Mouse (Mus musculus) G1E-ER4 (cell line): ENCODE data around the gene Trip10. TPM values are rescaled to one million over a fixed set of nuclear protein-coding genes. Genes with fewer than 3 reads are reported as not detected.
A peak's percentile ranks its signal among the peaks of the same experiment; 100 is the strongest.

Experiments used
- GATA1 ChIP-seq: IDR thresholded peaks from one replicate; pipeline ENCODE4 v1.8.0; 2012; ENCODE audit warnings: low read length, inconsistent platforms
- polyA plus RNA-seq: library from polyadenylated mRNA; stranded (reverse); fragments of >175 nt; gene quantifications from 2 replicates; pipeline ENCODE4 v1.2.3, GENCODE M21; 2012

Trip10 gene
- polyA plus RNA-seq, 1 experiment, result 14.8 TPM

- no peak for TF ChIP-seq GATA1
Observed at GRCm38 (mm10) chr17:57274686-57275085, 25.4 kb downstream of the Trip10 start.

- TF ChIP-seq GATA1, result no peak
Observed at GRCm38 (mm10) chr17:57275111-57275996, 26.1 kb downstream of the Trip10 start.

- TF ChIP-seq GATA1, result no peak
Observed at GRCm38 (mm10) chr17:57275997-57276351, 26.7 kb downstream of the Trip10 start.

GRCm38 (mm10) chr17:57276634-57277121 lies 27.4 kb downstream of the Trip10 start:
- no peak for TF ChIP-seq GATA1

DNA sequence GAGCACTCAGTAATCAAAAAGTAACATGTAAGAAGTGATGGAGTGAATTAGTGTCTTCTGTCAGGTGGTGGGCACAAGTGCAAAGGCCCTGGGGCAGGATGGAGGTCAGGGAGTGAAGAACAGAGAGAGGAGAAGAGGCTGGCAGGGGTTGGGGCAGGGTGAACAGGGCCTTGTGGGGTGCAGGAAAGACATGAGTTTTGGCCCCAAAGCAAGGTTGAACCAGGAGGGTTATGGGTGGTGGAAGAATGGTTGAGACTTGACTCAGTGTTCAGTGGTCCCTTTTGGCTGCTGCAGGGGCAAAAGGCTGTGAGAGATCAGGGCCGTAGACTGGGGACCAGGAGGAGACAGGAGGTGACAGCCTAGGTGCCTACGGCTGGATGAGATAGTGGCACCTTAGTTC lies 29.3 kb downstream of the Trip10 start:
- no peak for TF ChIP-seq GATA1

DNA sequence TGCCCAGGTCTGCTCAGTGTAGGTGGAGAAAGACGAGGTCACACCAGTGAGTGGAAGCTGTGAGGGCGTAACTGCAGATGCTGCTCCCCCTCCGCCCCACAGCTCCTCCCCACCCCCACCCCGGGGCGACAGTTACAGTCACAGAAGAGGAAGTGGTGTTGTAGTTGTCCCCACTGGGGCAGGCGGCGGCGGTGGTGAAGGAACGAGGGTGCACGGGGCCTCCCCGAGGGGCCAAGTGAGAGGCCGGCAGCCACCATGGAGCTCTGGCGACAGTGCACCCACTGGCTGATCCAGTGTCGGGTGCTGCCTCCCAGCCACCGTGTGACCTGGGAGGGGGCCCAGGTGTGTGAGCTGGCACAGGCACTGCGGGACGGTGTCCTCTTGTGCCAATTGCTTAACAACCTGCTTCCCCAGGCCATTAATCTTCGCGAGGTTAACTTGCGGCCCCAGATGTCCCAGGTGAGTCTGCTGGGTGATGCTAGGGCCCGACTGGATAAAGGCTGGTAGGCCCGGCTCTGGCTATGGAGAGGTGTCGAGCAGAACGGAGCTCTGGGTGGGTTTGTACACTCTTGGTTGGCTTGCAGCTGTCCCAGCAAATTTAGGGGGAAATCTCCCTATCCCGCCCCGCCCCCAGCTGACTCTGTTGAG lies 29.8 kb downstream of the Trip10 start, which contains the start of gene Vav1:
Vav1 (plus strand) TSS at position 158 of the 648 bp plus-strand sequence.
- no peak for TF ChIP-seq GATA1

DNA sequence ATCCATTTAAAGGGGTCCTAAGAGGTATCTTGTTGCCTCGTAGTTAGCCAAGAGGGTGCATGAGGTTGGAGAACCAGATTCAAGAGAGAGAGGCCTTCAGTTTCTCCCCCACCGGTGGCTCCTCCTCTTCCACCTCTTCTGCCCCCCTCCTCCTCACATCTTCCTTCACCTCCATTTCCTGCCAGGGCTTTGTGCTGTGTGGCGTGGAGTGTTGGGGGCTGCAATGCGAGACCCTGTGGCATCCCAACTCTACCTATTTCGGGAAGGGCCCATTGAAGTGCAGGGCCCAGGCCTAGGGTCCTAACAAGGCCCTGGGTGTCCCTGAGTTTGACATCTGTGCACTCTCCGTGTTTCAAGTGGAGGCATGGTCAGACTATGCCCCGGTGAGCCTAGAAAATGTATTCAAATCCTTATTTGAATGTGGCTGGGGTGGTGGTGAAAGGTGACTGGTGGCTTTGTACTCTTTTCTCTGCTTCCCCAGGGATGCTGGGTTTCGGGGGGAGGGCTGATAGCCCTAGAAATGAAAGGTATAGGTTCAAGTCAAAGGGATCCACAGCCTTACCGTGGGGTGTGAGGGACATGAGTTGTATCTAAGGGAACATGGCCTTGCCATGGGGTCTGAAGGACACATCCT lies 30.5 kb downstream of the Trip10 start:
- TF ChIP-seq GATA1, result no peak

DNA sequence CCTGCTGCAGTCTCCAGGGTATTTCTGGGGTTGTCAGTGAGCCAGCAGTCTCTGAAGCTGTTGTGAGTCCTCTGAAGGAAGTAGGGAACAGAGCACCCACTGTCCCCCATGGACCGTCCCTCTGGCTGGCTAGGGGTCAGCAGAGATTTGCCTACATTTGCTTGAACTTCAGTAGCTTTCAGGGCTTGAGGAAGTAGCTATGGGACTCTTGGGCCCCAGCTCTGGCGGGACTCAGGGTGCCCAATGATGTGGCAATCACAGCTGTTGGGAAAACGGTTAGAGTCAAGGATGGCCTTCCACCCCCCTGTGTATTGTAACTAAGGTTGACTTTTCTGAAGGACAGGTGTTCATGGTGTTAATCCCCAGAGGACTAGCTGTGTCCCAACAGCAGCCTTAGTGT lies 31.2 kb downstream of the Trip10 start:
- no peak for TF ChIP-seq GATA1

DNA sequence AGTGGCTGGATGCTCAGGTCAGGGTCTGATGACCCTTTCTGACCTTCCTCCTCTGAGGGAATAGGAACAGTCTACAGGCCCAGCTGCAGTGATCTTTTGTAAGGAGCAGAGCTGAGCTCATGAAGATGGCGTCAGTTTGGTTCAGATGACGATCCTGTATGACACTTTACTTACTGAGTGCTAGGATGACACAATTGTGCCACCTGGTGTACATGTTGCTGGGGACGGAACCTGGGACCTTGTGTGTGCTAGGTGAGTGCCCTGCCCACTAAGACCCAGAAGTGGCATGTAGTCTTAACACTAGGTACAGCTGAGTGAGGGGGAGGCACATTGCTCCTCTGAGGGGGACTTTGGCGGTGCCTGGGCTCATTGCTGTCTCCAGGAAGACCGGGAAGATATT lies 34.7 kb downstream of the Trip10 start:
- no peak for TF ChIP-seq GATA1

DNA sequence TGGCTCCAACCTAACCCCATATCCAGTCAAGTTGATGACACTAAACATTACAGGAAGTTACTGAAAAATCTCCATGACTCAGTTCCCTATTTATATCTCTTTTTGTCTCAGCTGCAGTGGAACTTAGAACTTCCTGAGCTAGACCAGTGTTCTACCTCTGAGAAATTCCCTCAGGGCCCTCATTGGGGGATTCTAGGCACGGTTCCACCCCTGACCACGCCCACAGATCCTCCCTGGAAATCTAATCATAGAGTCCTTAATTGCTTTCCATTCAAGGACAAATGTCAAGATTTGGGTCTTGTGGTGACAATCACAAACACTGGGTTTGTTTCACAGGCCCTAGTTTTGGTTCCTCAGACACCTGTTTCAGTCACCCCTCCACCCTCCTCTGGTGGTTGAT lies 35.8 kb downstream of the Trip10 start:
- no peak for TF ChIP-seq GATA1

DNA sequence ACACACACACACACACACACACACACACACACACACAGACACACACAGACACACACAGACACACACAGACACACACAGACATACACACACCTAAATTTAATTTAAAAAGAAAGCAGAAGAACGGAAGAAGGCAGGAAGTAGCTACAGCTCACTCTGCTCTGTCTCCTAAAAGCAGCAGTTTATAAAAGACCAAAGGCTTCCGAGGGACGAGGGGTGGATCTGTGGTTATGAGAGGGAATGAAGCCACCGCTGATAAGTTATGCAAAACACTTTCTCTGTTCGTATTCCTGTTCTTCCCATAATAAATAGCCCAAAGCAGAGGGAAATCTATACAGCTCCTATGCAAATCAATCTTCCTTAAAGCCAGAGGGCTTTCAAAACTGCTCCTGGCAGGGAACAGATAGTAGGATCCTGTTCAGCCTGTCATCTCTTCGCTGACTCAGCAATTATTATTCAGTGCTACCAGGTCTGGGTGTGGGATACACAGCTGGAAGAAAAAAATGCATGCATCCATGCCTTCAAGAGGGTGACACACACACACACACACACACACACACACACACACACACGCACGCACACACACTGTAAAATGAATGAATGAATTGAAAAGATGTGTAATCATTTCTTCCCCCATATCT lies 37.6 kb downstream of the Trip10 start:
- no peak for TF ChIP-seq GATA1

GRCm38 (mm10) chr17:57289252-57289651 lies 40.0 kb downstream of the Trip10 start:
- TF ChIP-seq GATA1, result no peak

DNA sequence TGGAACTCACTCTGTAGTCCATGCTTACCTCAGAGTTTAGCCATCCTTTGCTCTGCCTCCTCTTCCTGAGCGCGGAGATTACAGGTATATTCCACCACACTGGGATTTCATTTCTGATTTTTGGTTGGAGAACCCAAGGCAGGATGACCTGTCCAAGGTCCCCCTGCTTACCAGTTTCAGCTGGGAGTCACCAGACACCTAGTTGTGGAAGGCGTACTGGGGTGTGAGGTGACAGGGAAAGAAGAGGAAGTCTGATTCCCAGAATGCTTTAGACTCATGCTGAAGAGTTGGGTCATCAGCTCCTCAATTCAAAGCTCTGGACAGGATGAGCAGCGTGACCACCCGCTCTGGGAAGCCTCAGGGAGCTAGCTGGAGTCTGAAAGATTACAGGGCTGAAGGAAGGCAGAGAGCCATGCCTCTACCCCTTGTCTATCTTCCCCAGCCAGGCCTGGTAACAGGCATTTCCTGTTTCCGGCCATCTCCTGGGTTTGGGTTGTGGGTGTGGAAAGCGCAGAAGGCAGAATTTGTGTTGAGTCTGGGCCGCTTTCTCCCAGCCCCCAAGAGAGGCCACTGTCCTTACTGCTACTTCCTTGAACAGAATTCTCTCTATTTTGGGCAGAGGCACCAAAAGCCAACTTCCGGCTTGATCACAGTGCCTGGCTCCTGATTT lies 40.9 kb downstream of the Trip10 start:
- TF ChIP-seq GATA1, result peak; percentile 34

DNA sequence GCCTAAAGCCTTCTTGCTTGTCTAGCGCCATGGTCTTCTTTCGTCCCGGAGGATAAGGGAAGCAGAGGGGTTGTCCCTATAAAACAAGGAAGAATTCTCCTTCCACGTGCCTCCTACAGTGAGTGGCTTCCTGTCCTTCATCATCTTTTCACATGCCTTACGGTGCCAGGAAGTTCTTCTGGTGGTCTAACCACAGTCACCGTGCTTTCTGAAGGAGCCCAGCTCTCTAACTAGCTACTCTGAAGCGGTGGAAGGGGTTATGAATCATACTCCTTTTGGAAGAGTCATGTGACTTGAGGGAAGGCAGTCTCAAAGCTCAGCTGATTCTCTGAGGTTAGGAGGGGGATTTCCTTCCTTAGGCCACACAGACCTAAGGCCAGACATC lies 41.4 kb downstream of the Trip10 start:
- TF ChIP-seq GATA1, result no peak

- TF ChIP-seq GATA1, result no peak
Observed at GRCm38 (mm10) chr17:57292302-57292701, 43.0 kb downstream of the Trip10 start.
